Mouse (Mus musculus) kidney, postnatal 10 days (tissue): ENCODE results near the gene Dand5.
"Not testable (repeated sequence)": the region's sequence is repeated elsewhere in the genome, so short reads cannot be mapped to it uniquely, and the experiment has no call there.

Source experiments
- DNase-seq: peaks from one replicate; pipeline ENCODE4 v3.0.0; 2021; ENCODE audit warnings: mixed read lengths

The Dand5 gene

DNA sequence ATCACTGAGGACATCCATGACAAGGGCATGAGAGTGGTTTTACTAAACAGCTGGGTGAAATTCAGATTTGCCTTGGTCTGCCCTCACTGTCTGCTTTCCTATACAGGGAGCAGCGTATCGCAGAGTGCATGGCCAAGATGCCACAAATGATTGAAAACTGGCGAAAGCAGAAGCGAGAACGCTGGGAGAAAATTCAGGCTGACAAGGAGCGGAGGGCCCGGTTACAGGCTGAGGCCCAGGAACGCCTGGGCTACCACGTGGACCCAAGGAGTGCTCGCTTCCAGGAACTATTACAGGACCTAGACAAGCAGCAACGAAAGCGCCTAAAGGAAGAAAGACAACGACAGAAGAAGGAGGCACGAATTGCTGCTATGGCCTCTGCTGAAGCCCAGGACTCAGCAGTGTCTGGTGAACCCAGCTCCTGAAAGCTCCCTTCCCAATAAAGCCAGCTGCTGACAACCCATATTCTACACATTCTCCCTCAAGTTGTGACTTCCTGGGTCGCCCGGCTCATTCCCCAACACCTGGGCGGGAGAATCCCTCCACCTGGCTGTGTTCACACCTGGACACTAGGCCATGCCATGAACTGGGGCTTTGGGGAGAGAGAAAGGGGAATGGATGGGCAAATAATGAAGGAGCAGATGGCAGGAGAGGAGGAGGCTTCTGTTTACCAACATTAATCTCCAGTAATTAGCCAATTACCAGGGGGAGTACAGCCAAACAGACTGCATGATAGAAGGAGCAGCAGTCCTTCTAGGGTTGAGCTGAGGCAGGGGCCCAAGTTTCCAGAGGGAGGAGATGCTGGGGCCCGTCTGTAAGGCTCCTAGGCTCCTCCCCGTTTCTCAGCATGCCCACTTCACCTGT is 11.6 kb upstream of the Dand5 start:
- no peak for DNase-seq

GRCm38 (mm10) chr8:84832759-84833742 is 10.4 kb upstream of the Dand5 start:
- no peak for DNase-seq

GRCm38 (mm10) chr8:84832034-84832717 is 9.6 kb upstream of the Dand5 start:
- DNase-seq: peak; percentile 89

- DNase-seq: no peak
Observed at GRCm38 (mm10) chr8:84831490-84831889, 8.9 kb upstream of the Dand5 start, which contains the start of gene Gadd45gip1. Gadd45gip1 (plus strand) TSS chr8:84831522.

DNA sequence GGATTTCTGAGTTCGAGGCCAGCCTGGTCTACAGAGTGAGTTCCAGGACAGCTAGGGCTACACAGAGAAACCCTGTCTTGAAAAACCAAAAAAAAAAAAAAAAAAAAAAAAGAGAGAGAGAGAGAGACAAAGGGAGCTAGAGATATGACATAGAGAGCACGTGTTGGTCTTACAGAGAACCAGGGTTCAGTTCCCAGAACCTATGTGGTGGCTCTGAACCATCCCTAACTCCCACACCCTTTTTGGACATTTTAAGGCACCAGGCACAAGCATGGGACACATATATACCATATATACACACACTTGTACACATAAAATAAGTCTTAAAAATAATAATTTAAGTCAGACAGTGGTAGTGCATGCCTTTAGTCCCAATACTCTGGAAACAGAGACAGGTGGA is 3.9 kb upstream of the Dand5 start:
- not testable (repeated sequence) for DNase-seq

DNA sequence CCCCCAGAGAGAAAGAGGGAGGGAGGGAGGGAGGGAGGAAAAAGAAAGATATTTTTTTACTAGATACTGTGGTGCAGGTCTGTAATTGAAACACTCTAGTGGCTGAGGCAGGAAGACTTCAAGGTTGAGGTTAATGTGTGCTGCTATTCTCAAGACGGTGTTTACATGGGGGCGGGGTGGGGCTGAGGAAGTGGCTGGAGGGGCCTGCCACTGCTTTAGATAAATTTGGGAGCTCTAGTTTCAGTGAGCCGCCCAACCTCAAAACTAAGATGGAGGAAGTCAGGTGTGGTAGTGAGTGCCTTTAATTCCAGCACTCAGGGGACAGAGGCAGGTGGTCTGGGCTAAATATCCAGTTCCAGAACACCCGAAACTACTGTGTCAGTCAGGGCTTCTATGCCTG is 3.0 kb upstream of the Dand5 start:
- DNase-seq: no peak

DNA sequence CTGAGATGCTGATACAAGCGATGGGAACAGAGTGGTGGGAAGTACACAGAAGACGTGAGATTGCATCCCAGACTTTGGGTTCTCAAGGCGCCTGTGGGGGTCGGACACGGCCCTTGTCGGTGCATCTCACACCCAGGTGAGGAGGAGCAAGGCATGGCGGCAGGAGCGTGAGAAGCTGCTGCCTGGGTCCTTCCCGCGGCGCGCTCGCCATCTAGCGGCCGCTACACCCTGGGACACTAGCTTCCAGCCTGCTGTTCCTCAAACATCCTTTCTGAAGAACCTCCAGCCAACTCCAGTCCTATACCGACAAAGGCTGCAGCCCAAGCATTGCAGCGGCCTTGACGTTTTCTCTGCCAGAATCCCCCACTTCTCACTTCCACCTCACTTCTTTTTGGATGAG is 1.0 kb upstream of the Dand5 start:
- peak; percentile 81 for DNase-seq

GRCm38 (mm10) chr8:84816117-84816516 is 6.5 kb downstream of the Dand5 start:
- DNase-seq: no peak

DNA sequence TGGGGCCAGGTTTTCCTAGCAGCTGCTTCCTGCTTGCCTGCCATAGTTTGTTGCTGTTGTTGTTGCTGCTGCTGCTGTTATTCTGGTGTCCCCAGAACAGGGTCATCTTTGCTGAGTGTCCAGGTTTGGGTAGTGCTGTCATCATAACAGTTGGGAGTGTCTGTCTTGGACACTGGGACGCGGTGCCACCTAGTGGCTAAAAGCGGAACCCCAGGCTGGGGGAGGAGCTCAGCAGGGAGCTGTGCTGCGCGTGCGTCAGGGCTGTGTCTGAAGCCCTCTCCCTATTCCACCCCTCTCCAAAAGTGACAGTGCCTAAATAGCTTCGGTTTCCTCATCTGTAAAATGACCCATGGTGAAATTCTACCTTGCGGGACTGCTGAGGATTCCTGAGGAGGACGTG is 7.1 kb downstream of the Dand5 start:
- DNase-seq: peak; percentile 97

GRCm38 (mm10) chr8:84814555-84815441 is 7.8 kb downstream of the Dand5 start:
- peak; percentile 26 for DNase-seq

DNA sequence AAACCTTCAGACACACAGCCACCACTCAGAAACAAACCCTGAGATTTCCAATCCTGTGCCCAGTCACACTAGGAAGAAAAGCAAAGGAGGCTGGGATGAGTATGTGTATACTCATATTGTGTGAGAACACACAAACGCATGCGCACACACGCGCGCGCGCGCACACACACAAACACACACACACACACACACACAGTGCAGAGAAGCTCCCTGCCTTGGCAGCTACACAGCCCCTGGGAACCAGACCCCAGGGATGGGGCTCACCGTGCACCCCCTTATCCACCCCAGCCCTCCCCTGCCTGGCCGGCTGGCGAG is 8.4 kb downstream of the Dand5 start:
- DNase-seq: no peak

DNA sequence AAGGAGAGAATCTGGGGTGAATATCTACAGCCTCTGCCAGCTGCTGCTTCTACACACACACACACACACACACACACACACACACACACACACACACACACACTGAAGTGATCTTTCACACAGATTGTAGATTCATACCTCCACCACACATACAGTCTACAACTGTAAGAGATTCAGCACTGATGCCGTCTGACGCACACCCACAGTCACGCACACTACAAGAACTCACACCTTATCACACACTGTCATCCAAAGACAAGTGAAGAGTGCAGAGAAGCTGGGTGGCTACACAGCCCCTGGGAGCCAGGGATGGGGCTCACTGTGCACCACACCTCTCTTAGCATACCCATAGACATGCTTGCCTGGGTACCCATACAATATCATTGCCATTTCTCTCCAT is 8.8 kb downstream of the Dand5 start:
- DNase-seq: no peak

GRCm38 (mm10) chr8:84813059-84813458 is 9.6 kb downstream of the Dand5 start:
- DNase-seq: peak; percentile 91

DNA sequence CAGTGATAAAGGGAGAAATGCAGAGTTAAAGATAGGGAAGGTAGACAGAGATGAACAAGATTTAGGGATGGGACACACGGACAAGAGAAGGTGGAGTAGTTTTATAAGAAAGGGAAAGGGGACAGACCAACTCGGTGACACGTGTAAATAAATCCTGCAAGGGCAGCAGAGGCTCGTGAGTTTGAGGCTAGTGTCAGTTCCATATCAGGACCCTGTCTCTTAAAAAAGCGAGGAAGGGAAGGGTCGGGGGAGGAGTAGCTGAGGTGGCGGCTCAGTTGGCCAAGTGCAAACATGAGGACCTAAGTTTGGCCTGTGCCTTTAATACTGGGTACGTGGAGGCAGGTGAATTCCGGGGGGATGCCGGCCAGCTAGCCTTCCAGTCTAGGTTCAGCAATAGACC is 11.3 kb downstream of the Dand5 start:
- DNase-seq: no peak

DNA sequence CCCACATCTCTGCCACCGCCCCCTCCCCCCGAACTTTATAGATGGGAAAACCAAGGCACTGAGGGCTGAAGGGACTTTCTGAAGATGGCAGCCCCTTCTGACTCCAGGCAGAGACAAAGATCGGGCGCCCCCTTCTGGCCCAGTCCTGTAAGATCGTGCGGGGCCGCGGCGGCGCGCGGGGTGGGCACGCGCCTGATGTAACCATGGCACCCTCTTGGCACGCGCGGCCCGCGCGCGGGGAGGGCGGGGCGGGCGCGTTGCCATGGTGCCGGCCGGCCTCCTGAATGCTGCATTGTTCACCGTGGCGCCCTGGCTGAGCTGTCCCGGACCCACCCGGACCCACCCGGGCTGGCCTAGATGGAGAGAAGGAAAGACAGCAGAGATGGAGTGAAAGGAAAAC is 11.7 kb downstream of the Dand5 start:
- DNase-seq: peak; percentile 95

- no peak for DNase-seq
Observed at GRCm38 (mm10) chr8:84809941-84810280, 12.7 kb downstream of the Dand5 start.

DNA sequence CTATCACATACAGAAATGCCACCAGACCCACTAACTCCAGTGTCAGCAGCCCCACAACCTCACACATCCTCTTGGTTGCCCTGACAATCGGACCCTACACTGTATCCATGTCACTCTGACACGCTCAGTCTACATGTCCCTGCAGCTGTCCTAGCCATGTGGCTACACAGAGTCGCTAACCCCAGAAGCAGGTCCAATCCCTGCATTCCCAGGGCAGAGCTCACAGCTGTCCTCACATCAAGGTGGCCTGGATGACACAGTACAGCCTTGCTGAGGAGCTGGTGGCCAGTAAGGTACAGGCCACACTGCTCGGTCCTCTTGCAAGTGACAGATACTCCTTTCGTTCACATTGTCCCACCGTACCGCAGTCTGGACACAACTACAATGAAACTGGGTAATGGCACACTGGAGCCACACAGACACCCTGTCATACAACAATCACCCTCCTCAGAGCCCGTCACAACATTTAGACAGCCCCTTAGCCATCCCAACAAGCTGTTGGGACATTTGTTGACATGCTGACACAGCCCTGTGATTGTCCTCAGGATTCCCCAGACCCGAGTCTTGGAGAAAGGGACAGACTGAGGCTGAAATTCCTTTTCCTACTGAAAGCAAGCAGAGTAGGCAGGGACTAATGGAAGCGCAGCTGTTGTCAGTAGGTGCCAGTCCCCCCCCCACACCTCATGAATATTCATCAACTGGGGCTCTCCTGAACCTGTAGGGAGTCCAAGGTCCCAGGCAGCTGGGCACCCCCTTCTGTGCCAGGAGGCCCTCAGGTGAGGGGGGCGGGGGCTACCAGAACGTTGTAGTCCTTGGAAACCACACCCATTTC is 13.3 kb downstream of the Dand5 start:
- no peak for DNase-seq

- no peak for DNase-seq
Observed at GRCm38 (mm10) chr8:84806031-84806430, 16.6 kb downstream of the Dand5 start.

DNA sequence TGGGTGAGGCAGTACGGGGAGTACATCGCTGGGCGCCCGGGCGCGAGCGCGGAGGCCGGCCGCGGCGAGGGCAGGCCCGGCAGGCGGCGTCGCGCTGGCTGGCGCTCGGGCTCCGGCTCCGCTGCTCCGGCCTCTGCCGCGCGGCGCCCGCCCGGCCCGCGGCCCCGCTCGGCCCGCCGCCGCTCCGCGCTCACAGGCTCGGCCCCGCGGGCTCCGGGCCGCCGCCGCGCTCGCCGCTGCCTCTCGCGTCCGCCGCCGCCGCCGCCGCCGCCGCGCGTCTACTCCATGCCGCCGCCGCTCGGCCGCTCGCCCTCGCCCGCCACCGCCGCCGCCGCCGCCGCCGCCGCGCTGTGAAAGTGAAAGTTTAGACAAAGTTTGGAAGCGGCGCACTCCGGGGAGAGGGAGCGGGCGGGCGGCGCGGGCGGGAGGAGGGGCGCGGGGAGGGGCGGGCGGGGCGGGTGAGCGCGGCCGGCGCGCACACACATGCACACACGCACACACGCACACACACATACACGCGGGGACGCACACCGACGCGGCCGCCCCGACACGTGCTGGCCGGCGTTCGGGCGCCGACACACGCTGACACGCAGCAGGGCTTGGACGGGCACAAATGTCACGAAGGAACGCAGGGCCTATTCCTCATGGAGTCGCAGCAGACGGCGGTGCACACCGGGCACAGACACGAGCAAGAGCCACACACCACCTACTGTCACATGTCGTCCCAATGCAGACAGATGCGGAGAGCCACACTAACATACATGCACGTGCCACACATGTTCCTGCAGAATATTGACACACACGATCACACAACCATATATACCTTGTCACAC is 22.4 kb downstream of the Dand5 start, which contains the start of gene Nfix:
TSS of gene Nfix (minus strand) at position 346 of the 833 bp plus-strand sequence.
- DNase-seq: peak; percentile 84
